Mouse (Mus musculus) CH12.LX (cell line): ENCODE results near the gene Prep.

Source experiments
- E2F4 ChIP-seq: IDR thresholded peaks from 2 replicates; pipeline ENCODE4 v1.6.1; 2011; ENCODE audit warnings: low read depth, low read length, improper control_type of control experiment; ENCODE audit not compliant: insufficient replicate concordance
- POLR2A ChIP-seq: IDR thresholded peaks from 2 replicates; pipeline ENCODE4 v1.6.1; 2011; ENCODE audit warnings: low read depth, mild to moderate bottlenecking, improper control_type of control experiment, low read length

DNA sequence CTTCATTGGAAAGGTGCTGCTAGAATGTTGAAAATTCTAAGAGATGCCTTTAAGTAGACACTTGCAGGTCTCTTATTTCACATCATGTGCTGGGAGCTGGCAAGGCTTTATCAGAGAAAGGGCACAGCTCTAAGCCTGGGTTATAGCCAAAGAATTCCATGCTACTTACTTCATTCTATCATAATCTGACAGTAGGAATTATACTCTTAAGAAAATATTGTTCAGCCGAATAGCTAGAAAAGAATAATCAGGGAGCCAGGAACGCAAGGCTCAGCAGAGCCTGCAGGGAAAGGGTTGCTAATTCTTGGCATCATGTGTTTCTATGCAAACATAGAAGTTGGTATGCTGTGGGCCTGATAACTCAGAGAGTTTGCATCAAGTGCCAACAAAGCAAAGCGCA lies 114.3 kb downstream of the Prep start:
- TF ChIP-seq POLR2A (no peak), E2F4 (no peak)
